Mouse (Mus musculus): Measurements from ENCODE around the gene Gm49318.

DNA sequence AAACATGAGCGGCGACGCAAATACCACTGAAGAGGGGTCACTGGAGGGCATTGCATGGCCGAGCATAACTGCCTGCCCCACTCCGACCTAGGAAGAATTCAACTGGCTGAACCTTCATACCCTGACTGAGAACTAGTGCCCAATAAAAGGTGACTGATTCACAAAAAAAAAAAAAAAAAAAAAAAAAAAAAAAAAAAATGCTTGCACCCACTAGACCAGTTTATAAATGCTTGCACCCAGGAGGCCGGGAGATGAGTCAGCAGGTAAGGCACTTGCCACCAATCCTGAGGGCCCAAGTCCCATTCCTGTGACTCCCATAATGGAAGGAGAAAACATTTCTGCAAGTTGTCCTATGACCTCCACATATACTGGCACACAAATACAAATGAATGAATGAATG is 21.7 kb upstream of the Gm49318 start:
- no peak for TF ChIP-seq EP300 (IDR thresholded peaks at IDR 0.05)
- TF ChIP-seq CTCF (IDR thresholded peaks at IDR 0.05): no peak

Data from lung, postnatal 0 days (tissue).